Mouse (Mus musculus): ENCODE data around the gene Fut9. TPM values are rescaled to one million over a fixed set of nuclear protein-coding genes. Genes with fewer than 3 reads are reported as not detected.

Gene Fut9
- polyA plus RNA-seq, 1 experiment from 2014 or later = 1.9 TPM

DNA sequence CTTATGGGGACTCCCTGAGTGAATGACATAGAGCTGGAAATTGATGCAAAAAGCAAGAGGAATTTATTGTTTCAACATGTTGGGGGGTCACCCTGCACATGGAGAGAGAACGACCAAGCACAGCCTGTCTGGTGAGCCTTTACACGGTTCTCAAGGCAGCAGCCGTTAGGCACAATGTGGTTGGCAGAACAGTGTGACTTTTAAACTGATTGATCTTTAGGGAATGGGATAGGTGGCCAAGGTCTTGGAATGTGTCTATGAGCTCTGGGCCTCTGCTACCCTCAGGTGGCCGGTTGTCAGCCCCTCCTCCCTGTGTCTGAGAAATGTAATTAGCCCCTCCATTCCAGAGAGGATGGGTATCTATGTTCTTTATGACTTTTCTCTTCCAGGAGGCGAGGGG is 171.9 kb downstream of the Fut9 start:
- Histone ChIP-seq H3K4me3 (ENCODE audit: low read depth, low read length) (no peak overlapping the region), H3K4me1 (ENCODE audit: control insufficient read depth, insufficient read depth, low read length) (no peaks in the 10 kb centered on the region), H3K36me3 (ENCODE audit: control insufficient read depth, insufficient read depth, low read length) (no peaks in the 10 kb centered on the region), H3K27me3 (ENCODE audit: control insufficient read depth, insufficient read depth, low read length) (no peaks in the 10 kb centered on the region), H3K9ac (ENCODE audit: low read length) (no peak overlapping the region), H3K4me2 (ENCODE audit: low read depth) (no peak overlapping the region), H3K9me3 (ENCODE audit: control insufficient read depth, low read length) (no peaks in the 10 kb centered on the region), H3K27ac (ENCODE audit: low read depth, low read length) (no peak overlapping the region)
- WGBS = 36% methylated on average over 5 of the region's 5 CpGs
- ATAC-seq (ENCODE audit: insufficient read depth, low FRiP score, low TSS enrichment) (no peak), DNase-seq (ENCODE audit: low spot score) (no peak)

DNA sequence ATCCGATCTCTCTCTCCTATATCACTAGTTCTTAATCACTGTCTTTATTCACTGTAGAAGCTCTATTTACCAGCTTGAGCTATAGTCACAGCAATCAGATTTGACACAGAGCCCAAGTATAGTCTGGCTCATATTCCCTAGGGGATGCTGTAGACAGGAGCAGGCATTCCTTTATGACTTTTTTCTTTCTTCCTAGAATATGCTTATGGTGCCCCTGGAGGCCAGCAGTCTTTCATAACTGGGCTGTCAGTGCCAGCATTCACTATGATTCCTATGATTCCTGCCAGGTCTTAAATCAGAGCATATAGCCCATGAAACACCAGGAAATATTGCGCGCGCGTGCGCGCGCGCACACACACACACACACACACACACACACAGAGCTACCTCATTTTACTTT is 172.6 kb downstream of the Fut9 start:
- H3K9me3 ChIP-seq (ENCODE audit: control insufficient read depth, low read length) = no peaks in the 10 kb centered on the region
- ATAC-seq (ENCODE audit: insufficient read depth, low FRiP score, low TSS enrichment) (peak; percentile 48; the same call in 1 of the 2 replicates), DNase-seq (ENCODE audit: low spot score) (no peak)
- no peak overlapping the region for H3K4me3 ChIP-seq (ENCODE audit: low read depth, low read length)
- H3K4me1 ChIP-seq (ENCODE audit: control insufficient read depth, insufficient read depth, low read length) = no peaks in the 10 kb centered on the region
- no peak overlapping the region for H3K9ac ChIP-seq (ENCODE audit: low read length)
- no peak overlapping the region for H3K4me2 ChIP-seq (ENCODE audit: low read depth)
- whole genome bisulfite sequencing = 92% methylated on average over 9 of the region's 9 CpGs
- no peak overlapping the region for H3K27ac ChIP-seq (ENCODE audit: low read depth, low read length)
- H3K36me3 ChIP-seq (ENCODE audit: control insufficient read depth, insufficient read depth, low read length) = no peaks in the 10 kb centered on the region
- H3K27me3 ChIP-seq (ENCODE audit: control insufficient read depth, insufficient read depth, low read length) = no peaks in the 10 kb centered on the region

DNA sequence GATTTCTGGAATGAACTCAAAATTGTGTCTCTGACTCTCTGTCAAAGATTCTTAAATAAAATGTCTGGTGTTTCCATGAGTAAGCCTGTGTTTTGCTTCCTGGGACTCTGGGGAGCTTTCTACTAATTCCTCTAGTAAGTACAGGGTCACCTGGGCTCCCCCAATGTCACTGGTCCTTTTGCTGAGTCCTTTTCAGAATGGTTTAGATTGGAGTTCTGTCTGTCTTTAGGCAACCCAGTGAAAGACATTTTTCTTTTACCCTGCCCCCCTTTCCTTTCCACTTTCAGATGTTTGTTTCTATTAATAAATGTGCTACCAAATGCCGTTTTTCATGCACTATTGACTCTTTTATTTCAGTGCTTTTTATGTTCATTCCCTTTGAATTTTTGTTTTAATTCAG is 173.0 kb downstream of the Fut9 start:
- Histone ChIP-seq H3K27ac (ENCODE audit: low read depth, low read length) (no peak overlapping the region), H3K4me1 (ENCODE audit: control insufficient read depth, insufficient read depth, low read length) (no peaks in the 10 kb centered on the region), H3K4me2 (ENCODE audit: low read depth) (no peak overlapping the region), H3K9me3 (ENCODE audit: control insufficient read depth, low read length) (no peaks in the 10 kb centered on the region), H3K9ac (ENCODE audit: low read length) (no peak overlapping the region), H3K36me3 (ENCODE audit: control insufficient read depth, insufficient read depth, low read length) (no peaks in the 10 kb centered on the region), H3K4me3 (ENCODE audit: low read depth, low read length) (no peak overlapping the region), H3K27me3 (ENCODE audit: control insufficient read depth, insufficient read depth, low read length) (no peaks in the 10 kb centered on the region)
- ATAC-seq (ENCODE audit: insufficient read depth, low FRiP score, low TSS enrichment) (no peak), DNase-seq (ENCODE audit: low spot score) (no peak)
- 78% methylated on average over 1 of the region's 1 CpGs for WGBS

DNA sequence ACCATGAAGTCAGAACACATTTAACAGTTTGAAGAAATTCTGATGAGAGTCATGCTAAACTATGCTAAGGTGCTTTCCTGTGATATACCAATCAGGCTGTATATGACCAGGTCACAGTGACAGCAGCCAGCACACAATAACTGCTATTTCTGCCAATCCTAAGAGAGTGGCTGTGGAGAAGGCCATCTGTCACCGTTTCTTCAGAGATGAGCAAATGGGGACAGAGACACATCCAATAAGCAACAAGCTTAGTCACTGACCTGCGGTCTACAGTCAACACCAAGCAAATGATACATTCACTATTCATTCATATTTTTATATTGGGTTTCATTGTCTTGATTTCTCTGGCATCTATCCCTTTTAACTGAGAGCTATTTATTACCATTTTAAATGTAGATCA is 176.9 kb downstream of the Fut9 start:
- Histone ChIP-seq H3K4me1 (ENCODE audit: control insufficient read depth, insufficient read depth, low read length) (no peaks in the 10 kb centered on the region), H3K9ac (ENCODE audit: low read length) (no peak overlapping the region), H3K4me3 (ENCODE audit: low read depth, low read length) (no peak overlapping the region), H3K27ac (ENCODE audit: low read depth, low read length) (no peak overlapping the region), H3K27me3 (ENCODE audit: control insufficient read depth, insufficient read depth, low read length) (no peaks in the 10 kb centered on the region), H3K9me3 (ENCODE audit: control insufficient read depth, low read length) (no peaks in the 10 kb centered on the region), H3K36me3 (ENCODE audit: control insufficient read depth, insufficient read depth, low read length) (no peaks in the 10 kb centered on the region), H3K4me2 (ENCODE audit: low read depth) (no peak overlapping the region)
- DNase-seq (ENCODE audit: low spot score) = no peak
- no peak for ATAC-seq (ENCODE audit: insufficient read depth, low FRiP score, low TSS enrichment)
- 84% methylated on average over 2 of the region's 2 CpGs for WGBS

DNA sequence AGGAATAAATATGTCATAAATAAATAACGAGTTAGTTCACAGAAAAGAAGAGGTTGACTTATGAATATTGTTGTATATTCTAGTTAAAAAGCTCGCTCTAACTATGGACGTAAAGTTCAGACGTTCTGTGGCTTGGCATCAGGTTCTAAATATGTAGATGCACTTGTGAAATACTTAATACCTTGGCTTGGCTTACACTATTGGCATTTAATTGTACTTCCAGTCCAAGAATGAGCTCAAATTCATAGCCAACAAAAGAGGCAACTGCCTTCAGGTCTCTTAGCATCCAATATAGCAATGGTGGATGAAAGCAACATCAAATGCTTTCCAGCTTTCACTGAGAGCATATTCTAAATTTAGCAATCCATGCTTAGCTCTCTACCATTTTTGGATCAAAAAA is 182.7 kb downstream of the Fut9 start:
- WGBS = 88% methylated on average over 4 of the region's 4 CpGs
- H3K4me3 ChIP-seq (ENCODE audit: low read depth, low read length) = no peak overlapping the region
- ATAC-seq (ENCODE audit: insufficient read depth, low FRiP score, low TSS enrichment) = no peak
- H3K36me3 ChIP-seq (ENCODE audit: control insufficient read depth, insufficient read depth, low read length) = no peaks in the 10 kb centered on the region
- H3K27ac ChIP-seq (ENCODE audit: low read depth, low read length) = no peak overlapping the region
- no peak for DNase-seq (ENCODE audit: low spot score)
- H3K4me2 ChIP-seq (ENCODE audit: low read depth) = no peak overlapping the region
- H3K9ac ChIP-seq (ENCODE audit: low read length) = no peak overlapping the region
- H3K27me3 ChIP-seq (ENCODE audit: control insufficient read depth, insufficient read depth, low read length) = no peaks in the 10 kb centered on the region
- no peaks in the 10 kb centered on the region for H3K9me3 ChIP-seq (ENCODE audit: control insufficient read depth, low read length)
- no peaks in the 10 kb centered on the region for H3K4me1 ChIP-seq (ENCODE audit: control insufficient read depth, insufficient read depth, low read length)

DNA sequence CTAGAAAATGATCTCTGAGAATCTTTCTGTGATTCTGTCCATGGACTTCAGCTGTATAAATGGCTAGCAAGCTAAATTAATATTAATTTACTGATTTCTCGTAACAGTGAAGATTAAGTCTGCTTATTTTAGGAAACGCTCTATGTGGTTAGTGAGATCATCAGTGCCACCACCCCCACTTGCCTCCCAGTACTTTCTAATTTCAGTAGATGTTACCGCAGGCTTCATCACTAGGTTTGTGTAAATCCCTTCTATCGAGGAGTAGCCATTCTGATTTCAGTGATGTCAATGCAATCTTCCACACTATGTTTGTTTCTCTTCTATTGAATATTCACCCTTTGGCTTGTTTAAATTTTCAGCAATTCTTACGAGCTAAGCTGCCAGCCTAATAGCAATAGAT is 186.6 kb downstream of the Fut9 start:
- H3K4me3 ChIP-seq (ENCODE audit: low read depth, low read length) = no peak overlapping the region
- DNase-seq (ENCODE audit: low spot score) = no peak
- H3K9me3 ChIP-seq (ENCODE audit: control insufficient read depth, low read length) = no peaks in the 10 kb centered on the region
- H3K4me2 ChIP-seq (ENCODE audit: low read depth) = no peak overlapping the region
- 92% methylated on average over 5 of the region's 5 CpGs for WGBS
- ATAC-seq (ENCODE audit: insufficient read depth, low FRiP score, low TSS enrichment) = no peak
- no peak overlapping the region for H3K27ac ChIP-seq (ENCODE audit: low read depth, low read length)
- H3K9ac ChIP-seq (ENCODE audit: low read length) = no peak overlapping the region
- no peaks in the 10 kb centered on the region for H3K4me1 ChIP-seq (ENCODE audit: control insufficient read depth, insufficient read depth, low read length)
- no peaks in the 10 kb centered on the region for H3K36me3 ChIP-seq (ENCODE audit: control insufficient read depth, insufficient read depth, low read length)
- H3K27me3 ChIP-seq (ENCODE audit: control insufficient read depth, insufficient read depth, low read length) = no peaks in the 10 kb centered on the region

DNA sequence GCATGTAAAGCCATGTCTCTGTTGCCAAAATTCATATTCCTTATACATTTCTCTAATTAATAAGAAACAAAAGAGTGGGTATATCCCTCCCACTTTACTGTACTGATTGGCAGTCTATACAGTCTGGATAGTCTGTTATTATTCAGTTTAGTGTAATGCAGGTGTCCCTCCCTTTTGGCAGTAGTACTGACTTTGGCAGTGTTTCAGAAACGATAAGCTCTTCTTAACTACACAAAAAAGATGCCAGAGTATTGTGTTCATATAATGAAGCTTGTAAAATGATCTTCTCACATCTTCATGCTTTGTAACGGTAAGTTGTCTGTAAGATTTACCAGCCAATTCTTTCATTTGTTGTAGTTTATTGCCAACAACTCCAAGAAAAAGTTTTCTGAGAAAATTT is 189.6 kb downstream of the Fut9 start:
- no peak overlapping the region for H3K4me2 ChIP-seq (ENCODE audit: low read depth)
- H3K27ac ChIP-seq (ENCODE audit: low read depth, low read length) = no peak overlapping the region
- H3K36me3 ChIP-seq (ENCODE audit: control insufficient read depth, insufficient read depth, low read length) = no peaks in the 10 kb centered on the region
- H3K4me3 ChIP-seq (ENCODE audit: low read depth, low read length) = no peak overlapping the region
- no peak for DNase-seq (ENCODE audit: low spot score)
- H3K4me1 ChIP-seq (ENCODE audit: control insufficient read depth, insufficient read depth, low read length) = no peaks in the 10 kb centered on the region
- H3K9ac ChIP-seq (ENCODE audit: low read length) = no peak overlapping the region
- WGBS = 88% methylated on average over 2 of the region's 2 CpGs
- no peak for ATAC-seq (ENCODE audit: insufficient read depth, low FRiP score, low TSS enrichment)
- H3K9me3 ChIP-seq (ENCODE audit: control insufficient read depth, low read length) = no peaks in the 10 kb centered on the region
- no peaks in the 10 kb centered on the region for H3K27me3 ChIP-seq (ENCODE audit: control insufficient read depth, insufficient read depth, low read length)

DNA sequence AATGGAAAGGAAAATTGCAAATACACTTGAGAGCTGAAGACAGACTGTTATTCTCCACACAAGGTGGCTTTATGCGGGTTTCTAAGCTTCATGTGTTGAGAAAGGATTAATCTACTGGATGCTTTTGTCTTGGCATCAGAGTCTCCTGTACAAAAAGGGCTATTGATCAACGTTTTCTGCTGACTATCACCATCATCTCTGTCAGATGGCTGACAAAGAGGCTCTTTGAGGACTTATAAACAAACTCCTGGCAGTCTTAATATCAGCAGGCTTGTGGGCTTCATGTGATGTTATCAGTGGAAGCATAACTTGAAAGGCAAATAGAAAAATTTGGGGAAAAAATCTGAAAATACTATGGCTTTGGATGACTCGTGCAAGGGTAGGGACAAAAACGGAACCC is 206.8 kb downstream of the Fut9 start:
- no peak overlapping the region for H3K27ac ChIP-seq (ENCODE audit: low read depth, low read length)
- H3K4me1 ChIP-seq (ENCODE audit: control insufficient read depth, insufficient read depth, low read length) = no peaks in the 10 kb centered on the region
- 77% methylated on average over 4 of the region's 4 CpGs for WGBS
- DNase-seq (ENCODE audit: low spot score) (no peak), ATAC-seq (ENCODE audit: insufficient read depth, low FRiP score, low TSS enrichment) (no peak)
- no peaks in the 10 kb centered on the region for H3K9me3 ChIP-seq (ENCODE audit: control insufficient read depth, low read length)
- H3K4me3 ChIP-seq (ENCODE audit: low read depth, low read length) = no peak overlapping the region
- H3K9ac ChIP-seq (ENCODE audit: low read length) = no peak overlapping the region
- no peak overlapping the region for H3K4me2 ChIP-seq (ENCODE audit: low read depth)
- H3K36me3 ChIP-seq (ENCODE audit: control insufficient read depth, insufficient read depth, low read length) = no peaks in the 10 kb centered on the region
- no peaks in the 10 kb centered on the region for H3K27me3 ChIP-seq (ENCODE audit: control insufficient read depth, insufficient read depth, low read length)

Measured in neural tube, embryonic 11.5 days (tissue).